Mouse (Mus musculus) olfactory bulb, adult 2 months (tissue): ENCODE results near the gene Prkx.

Experiments
- CTCF ChIP-seq: fragments of 200-500 bp; IDR thresholded peaks from 2 replicates; pipeline ENCODE4 v1.5.1; 2012; ENCODE audit warnings: low read depth, mild to moderate bottlenecking, low read length, moderate library complexity; ENCODE audit not compliant: insufficient read depth
- POLR2A ChIP-seq: fragments of 200-500 bp; IDR thresholded peaks from 2 replicates; pipeline ENCODE4 v1.6.1; 2012; ENCODE audit warnings: mild to moderate bottlenecking, low read depth, low read length, moderate library complexity; ENCODE audit not compliant: insufficient read depth

DNA sequence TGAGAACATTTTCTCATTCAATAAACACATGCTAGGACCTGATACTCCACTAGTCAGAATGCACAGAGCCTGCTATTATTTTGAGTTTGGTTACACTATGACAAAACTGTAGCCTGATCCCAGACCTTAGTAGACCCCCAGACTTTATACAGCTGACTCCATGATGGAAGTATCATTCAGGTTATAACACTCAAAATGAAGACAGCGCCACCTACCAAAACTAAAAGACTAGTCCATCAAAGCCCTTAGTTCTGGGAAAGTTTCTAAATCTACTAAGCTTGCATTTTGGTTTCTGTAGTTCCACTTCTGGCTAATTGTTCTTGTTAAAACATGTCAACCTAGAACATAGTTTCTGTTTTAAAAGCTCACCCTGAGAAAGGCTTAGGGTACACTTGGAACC, 838 bp upstream of the Prkx start:
- TF ChIP-seq CTCF (no peak), POLR2A (no peak)
